Mouse (Mus musculus): Measurements from ENCODE around the gene Cox10.

Cox10 gene

DNA sequence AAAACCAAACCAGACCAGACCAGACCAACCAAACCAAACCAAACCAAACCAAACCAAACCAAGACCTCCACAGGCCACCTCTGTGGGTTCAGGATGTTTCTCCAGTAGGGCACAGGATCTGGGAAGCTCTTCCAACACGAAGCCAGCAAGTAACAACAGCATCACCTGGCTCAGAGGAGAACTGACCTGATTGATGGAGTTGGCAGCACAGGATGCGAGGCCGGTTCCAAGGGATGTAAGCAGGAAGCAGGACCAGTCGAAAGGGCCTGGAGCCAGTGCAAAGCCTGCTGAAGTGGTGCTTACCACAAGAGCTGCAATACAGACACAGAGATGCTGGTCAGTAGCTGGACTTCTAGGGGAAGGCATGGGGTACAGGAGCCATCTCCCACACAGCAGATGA is 34.2 kb downstream of the Cox10 start:
- peak; percentile 19 to 30 for DNase-seq

DNA sequence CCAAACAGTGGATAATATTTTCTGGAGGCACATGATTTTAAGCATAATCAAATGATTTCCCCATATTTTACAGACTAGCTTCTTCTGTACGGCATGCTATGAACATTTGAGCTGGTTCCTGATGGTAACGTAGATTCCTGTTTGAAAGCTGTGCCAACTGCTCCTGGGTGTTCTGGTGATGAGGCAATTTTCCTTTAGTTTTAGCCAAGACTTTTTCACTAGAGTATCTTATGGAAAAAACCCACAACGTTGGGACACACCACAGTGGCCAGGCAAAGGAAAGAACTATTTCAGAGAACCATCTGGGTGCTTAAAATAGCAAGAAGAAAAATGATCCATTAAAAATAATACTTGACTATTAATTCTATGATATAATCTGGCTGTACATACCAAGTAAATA is 35.2 kb downstream of the Cox10 start:
- peak; percentile 23 to 31 for DNase-seq

DNA sequence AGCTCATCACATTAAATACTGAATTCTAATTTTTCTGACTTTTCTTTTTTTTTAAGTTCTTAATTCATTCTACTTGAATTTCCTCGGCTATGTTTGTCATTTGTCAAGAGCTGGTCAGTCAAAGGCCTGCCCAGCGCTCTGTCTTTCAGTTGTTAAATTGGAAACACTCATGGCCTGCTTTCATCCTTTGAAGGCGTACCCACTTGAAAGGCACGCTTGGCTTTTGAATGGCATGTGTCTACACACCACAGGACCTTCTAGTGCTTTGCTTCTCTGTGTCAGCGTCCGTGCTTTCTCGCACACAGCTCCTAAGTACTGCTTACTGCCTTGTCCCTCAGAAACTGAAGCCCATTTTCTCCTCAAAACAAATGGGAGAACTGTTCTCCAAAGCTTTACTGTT is 38.0 kb downstream of the Cox10 start:
- DNase-seq: no peak

DNA sequence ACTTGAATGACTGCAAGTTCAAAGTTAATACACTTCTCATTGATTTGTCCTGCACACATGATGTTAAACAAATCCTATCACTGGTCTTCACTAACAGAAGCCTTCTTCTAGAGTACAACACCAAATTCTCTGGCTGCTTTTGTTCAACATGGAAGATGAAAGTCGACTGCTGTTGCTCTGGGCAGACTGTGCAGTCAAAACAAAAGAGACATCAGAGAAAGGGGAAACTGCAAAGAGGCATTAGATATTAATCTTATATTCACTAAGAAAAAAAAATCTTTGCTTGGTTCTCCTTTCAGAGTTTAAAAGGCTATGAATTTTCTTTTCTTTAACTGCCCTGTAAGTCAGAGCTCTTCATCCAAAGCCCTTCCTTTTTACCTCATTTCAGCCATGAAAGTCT is 39.7 kb downstream of the Cox10 start:
- no peak for DNase-seq

DNA sequence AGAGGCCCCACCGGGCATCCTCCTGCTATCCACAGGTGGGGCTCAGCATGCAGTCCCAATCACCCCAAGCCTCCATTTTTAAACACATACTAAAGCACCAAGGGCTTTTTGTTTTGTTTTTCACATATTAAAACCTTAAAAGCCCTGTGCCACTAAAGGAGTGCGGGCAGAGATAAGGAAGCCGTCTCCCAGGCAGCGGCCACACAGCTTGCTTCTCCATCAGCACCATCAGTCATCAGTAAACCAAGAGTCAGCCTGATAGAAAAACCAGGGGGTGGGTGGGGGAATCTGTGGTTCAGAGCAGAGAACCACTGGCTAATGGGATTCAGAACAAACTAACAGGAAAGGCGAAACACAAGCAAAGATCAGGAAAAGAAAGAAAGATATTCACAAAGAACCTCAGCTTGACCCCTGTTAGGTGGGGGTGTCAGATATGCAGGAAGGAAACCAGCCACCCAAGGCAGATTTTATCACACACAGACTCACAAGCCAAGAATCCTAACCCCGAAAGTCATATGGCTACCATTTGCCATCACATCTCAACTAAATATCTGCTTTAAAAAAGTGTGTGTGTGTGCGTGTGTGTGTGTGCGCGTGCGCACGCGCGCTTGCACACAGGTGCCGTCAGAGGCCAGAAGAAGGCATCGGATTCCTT is 41.7 kb downstream of the Cox10 start:
- no peak for DNase-seq

DNA sequence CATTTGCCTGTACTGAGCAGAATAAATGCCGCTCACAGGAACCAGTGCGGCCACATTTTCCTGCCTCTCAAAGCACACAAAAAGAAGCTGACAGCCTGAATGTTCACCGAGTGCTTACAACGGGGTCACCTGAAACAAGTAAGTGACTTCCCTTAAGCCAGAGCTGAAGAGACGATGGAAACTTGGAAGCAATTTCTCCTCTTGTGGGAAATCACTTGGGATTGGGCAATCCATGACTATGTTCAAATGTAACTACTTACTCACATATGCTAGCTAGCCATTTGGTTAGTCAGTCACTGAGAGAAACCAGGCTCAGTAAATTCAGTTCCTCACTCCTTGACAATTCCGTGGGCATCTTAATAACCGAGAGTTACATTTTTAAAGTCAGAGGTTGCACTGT is 43.0 kb downstream of the Cox10 start:
- DNase-seq: no peak

DNA sequence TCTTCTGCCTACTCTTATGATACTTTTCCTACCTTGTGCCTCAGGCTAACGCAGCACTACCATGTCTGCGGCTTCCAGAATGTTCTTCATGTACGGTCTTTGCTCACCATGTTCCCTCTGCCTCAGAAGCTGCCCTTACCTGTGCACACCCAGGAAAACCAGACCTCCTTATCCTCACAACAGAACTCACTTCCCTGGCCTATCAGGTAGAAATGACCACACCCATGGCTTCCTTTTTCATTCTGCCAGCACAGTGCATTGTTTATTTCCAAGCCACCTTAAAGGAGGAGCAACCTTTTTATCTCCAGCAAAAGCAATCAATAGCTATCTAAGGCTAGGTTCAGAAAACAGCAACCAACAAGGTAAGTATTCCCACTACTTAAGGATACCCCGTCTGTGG is 43.6 kb downstream of the Cox10 start:
- no peak for DNase-seq

DNA sequence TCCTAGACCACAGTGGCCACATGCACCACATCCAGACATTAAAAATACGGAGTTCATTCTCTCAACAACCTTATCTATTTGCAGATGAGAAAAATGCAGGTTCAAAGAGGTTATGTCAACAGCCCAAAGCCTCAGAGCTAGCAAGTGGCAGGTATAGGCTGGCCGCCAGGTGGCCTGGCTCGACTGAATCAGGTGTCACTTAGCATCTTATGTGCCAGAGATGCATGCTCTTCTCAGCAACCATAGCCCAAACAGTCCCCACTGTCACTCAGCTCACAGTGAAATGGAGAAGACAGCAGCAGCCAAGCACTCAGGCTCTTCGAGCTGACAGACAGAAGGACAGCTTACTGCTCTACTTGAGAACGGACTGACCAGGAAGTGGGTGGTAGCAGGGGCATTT is 44.6 kb downstream of the Cox10 start:
- DNase-seq: peak; percentile 32 to 39

DNA sequence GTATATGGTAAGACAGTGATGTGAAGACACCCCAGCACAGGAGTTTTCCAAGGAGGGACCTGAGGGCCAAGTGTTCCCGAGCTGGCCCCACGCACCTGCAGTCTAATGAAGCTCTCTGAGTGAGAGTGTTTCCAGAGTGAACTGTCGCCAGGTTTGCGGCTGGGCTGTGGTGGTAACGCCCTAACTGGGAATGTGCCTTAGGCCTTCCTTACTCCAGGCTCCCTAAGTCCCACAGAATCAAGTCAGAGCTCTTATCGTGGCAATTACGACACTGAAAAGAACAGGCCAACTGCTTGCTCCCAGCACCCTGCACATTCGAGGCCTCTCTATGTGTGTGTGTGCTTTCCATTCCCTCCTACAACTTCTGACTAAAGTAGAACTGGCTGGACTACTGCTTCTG is 51.8 kb downstream of the Cox10 start:
- DNase-seq: no peak

DNA sequence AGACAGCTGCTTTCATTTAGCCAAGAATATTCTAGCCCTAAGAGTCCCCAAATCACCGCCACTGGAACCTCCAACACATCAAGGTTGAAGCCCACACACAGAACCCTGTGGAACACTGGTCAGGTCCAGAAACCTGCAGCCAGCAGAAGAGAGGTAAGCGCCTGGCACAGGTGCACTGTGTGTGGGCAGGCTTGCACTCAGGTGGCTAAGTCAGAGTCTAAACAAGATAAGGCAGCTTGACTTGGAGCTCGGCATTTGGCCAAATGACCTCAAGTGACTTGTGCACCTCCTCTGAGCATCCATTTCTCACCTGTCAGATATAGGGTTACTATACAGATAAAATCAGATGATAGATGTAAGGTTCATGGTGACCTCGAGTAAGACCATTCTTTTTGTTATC is 53.4 kb downstream of the Cox10 start:
- DNase-seq: no peak

DNA sequence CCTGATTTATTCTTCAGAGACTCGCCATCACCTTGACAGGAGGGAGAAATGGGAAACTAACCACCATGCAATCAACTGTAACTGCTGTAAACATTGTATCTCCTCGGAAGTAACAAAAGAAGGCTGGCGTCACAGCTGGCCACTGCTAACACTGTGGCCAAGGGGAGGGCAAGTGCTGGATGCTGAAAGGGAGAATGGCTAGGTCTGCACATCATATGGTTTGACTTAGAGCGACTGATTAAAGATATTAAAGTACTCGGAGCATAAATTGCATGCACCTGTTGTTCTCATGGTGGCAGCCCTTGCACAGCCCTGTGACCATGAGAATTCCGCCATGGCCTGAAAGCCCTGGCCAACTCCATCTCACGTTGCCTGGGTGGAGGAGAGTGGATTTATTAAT is 54.7 kb downstream of the Cox10 start:
- DNase-seq: no peak

DNA sequence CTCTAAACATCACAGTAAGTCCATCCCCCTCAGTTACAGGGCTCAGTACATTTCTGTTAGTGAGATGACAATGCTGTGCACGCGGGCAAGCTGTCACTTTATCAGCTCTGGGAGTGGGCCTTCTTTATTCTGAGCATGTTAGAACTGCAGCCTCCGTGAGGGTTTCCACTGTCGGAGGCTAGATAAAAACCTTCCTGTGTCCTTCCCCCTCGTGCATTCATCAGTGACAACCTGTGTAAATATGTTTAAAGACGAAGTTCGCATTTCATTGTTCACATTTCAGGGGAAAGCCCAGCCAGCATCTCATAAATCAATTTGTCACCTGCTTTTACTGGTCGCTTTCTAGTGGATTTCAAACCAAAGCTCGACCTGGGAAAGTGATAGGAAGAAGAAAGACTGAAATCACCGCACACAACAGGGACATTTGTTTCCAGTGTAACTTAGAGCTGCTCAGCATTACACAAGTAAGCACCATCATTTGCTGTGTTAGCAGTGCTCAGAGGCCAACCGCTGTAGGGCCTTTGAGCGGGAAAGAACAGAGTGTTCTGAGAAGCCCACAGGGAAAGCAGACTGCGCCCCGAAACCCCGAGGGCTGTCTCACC is 55.8 kb downstream of the Cox10 start:
- no peak for DNase-seq

DNA sequence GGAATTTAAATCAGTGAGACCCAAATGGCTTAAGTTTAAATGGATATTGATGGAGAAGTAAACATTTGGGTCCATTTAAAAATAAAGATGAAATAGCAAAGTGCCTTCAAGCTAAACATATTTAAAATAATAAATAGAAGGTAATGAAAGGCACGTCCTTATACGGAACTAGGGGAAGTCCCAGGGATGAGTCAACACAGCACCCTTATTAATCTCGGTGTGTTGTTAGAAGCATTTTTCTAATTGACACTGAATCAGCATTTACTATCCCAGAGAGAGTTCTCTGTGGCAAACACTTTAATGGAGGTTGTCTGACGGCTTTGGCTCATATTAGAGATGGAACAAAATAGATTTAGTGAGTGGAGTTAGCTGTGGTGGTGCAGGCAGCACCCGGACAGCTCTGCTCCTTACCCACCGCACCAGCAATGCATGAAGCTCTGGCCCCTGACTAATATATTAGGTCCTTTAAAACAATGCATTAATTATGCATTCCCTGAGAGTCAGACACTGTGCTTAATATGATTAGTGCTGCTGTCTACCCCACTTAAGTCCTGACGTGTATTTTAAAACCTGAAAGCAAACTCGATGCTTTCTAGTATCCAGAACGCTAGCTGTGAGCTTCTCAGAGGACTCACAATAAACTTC is 56.7 kb downstream of the Cox10 start:
- DNase-seq: no peak

DNA sequence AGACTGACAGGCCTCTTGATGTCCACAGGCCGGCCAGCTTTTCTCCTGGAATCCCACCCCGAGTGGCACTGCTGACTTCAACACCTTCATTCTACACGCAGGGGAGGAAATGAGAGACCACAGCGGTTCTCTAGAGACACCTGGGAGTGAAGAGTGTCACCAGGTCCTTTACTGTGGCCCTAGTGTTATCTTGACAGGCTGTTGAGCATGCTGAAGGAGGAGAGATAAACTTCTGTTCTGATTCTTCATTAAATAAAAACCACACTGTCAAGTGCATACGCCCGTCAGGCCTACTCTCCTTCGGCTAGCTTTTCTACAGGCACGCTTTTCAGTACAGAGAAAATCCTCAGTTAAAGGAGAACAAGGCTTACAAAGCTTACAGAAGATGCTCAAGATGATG is 60.0 kb downstream of the Cox10 start:
- DNase-seq: no peak

DNA sequence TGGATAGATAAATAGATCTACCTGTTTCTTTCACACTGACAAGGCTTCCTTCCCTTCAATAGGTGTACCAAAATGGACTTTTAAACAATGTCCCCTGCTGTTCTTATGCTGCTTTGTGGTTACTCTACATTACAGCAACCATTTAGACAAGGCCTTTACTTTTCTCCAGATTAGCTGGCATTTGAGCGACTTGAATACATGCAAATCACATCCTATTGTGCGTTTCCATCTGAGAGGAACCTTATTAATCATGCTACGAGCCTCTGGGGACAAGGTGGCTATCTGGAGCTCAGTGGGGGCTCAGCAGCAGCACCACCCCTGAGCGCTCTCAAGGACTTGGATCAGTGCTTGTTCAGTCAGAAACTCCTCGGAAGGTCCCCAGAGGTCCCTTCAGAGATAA is 61.1 kb downstream of the Cox10 start:
- DNase-seq: no peak

DNA sequence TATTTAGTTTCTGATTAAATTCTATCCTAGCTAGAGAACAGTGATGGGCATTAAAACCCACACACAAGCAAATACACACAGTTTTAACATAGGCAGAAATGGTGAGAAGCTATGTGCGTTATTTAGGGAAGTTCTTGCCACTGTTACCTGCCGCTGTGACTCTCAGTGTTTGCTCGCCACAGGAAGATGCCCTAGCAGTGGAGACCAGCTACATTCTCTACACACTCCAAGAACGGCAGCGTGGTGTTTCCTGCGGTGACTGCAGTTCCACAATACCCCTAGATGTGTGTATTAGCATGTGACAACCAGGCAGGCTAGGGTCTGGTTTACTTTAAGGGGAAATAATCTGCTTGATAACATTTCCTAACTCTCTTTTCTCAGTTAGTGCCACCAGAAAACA is 64.0 kb downstream of the Cox10 start:
- no peak for DNase-seq

DNA sequence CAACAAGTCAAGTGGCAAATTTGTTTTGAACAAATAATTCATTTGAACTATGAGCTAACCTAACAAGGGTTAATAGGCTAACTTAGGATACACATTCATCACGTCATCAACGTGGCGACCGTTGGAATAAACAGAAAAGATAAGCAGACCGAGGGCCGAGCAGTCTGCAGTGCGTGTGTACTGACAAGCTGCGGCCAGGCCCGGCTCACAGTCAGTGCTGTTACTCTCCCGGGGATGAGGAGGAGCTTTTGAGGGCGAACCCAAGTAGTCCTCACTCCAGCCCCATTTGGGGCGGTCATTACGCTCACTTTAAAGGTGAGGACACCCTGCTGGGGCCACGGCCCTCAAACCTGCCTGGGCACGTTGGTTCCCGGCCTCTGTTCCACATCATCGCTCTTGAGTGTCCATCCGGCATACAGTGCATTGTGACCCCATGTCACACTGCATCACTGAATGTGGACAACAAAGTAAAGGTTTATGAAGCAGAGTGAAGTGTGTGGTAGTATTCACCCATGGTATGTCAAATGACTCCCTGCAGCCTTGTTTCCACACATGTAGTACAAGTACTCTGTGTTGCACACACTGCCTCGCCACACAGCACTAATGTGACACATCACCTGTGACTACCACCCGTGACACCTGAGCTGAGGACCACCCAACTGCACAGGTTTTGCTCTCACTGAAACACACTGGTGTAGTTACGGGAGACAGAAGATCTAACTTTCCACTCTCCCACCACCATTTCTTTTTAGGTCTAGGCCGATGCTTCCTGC is 68.4 kb downstream of the Cox10 start:
- DNase-seq: no peak

DNA sequence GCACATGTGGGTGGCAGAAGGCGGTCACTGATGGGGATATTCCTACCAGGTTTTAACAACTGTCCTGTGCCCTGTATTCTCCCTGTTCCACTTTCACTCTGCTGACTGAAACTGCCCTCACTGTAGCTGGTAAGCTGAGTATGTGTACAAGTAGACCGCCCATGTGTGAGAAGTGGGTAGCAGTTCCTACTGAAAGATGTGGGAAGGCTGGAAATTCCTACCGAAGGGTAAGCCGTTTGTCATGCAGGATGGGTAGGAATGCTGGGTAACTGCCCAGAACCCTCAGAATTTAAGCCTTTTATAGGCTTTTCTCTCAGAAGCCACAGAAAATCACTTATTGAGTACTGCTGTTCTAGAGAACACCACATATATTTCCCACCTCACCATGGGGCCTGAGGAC is 75.1 kb downstream of the Cox10 start:
- DNase-seq: no peak

DNA sequence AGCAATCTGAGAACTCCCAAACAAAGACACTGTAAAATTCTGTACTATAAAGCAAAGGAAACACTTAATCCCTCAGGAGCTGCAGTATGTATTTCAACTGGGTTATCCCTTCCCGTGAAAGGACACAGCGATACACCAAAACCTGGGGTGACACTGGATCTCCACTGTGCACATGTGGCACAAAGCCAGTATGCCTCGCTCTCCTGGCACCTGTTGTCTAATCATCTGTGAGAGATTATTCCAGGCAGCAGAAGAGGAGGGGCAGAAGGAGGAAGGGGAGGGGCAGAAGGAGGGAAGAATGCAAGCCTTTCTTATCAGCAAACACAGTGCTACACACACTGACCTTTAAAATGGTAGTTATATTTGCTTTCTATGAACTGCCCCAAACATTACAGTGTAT is 75.8 kb downstream of the Cox10 start:
- DNase-seq: peak in 1 of 2 experiments; percentile 20

DNA sequence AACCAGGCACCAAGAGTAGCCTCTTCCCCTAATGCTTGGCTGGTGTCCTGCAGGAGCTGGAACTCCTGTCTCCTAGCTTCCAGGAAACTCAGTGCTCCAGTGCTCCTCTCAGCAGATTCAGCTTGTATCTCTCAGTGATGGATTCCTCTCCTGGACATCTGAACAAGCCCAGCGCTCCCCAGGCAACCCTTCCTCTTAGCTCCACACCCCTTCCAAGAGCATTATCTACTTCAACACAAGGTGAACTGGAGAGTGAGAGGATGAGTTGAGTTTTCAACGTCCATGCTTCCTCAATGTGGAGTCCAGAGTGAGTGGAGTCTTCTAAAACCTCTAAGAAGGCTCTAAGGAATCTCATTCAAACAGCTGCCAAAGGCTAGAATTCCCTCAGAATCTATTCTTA is 76.6 kb downstream of the Cox10 start:
- DNase-seq: no peak

DNA sequence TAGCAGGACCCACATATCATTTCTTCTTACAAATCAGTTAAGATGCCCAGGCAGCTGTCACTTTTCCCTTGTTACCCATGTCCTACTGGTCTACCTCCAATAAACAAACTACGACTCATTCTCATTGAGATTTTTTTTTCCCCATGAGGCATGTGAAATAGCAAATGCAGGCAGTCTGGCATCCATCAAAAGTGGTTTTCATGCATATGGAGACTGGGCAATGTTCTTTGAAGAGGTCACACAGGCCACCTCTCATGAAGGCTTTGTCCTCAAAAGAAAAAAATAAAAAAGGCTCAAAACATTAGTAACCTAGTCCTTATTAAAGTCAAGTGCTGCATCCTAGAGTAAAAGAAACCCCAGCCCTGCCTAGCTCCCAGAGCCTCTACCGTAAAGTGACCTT is 78.2 kb downstream of the Cox10 start:
- DNase-seq: no peak

DNA sequence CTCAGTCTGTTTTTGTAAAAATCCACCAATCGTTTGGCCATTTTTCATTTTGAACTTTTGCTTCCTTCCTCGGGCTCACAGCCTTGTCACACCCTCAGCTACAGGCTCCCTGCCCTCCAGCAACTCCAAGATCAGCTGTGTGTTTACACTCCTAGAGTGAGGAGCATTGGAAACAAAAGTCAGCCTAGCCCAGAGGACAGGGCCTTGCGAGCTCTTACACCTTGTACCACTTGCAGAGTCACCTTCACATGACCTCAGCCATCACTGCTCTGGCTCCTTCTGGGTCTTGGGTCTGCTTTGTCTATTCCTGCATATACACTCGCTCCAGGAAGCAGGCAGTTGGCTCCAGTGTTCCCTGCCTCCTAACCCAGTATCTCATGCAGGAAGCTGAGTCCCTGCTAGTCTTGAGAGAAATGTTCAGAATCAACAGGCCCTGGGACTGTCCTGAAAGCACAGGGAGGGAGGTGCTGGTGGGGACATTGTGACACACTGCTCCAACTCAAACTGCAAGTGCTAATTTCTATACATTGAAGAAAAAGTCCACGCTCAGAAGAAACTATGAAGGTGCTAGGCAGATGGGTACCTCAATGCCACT is 79.0 kb downstream of the Cox10 start:
- DNase-seq: no peak

DNA sequence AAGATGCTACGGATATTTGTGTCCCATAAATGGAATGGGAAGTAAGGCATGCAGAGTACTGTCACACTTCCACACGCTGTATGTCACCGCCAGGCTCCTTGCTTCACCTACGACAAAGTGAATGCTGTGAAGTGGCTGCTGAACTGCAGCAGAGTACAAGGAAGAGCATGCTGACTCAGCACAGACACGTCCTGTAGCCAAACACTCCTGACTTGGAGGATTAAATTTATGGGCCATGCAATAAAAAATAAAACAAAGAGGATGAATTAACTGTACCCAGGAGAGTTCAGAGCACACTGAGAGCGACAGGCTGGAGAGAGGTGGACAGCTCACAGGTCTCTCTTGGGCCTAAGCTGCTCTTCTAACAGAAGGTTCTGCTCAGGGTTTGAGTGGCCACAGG is 79.8 kb downstream of the Cox10 start:
- DNase-seq: no peak

DNA sequence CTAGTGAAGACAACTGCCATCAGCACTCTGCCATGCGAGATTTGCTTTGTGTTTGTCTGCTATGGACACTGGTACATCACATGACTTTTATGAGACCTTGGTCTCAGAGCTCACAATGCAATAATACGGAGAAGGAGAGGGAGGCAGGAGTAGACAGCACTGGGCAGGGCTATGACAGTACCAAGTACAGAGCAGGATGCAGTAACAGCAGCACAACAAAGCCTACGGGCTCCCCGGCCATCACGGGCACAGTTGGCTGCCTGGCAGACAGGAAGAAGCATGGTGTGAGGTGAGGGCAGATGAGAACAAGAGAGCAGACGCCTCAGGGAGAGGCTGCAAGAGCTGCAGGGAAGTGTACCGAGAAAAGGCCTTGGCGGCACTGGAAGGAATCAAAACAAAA is 87.3 kb downstream of the Cox10 start:
- DNase-seq: peak; percentile 26 to 29

Measured in cerebellum, adult 18-20 months (tissue).